30 mouse cellular contexts compared by ENCODE assay signal in the genomic region with DNA sequence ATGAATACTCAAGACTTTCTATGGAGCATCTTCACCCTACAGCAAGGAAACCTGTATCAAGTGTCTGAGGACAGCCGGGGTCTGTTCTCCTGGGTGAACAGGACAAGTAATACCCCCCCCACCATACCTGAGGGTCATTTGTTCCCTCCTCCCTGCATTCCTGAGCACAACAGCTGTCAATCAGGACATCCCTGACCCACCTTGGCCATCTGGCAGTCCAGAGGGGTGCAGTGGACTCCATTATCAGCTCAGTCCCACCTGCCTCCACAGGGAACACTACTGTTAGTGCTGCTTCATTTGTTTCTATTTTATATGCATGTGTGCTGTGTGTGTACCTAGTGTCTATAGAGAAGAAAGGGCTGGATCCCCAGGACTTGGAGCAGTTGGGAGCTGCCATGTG.
"Had no signal": no experiment of that assay in that cellular context is flagged by ENCODE, and none has a peak within 500 bp of the region (broad histone marks: within the 10 kb centered on the region; RNA-seq: fewer than 3 reads in every experiment).

No protein-coding gene starts in this region.

- H3K27ac ChIP-seq: gastrocnemius, adult 2 months; heart, adult 2 months; heart, embryonic 13.5 days; heart, embryonic 15.5 days; hindbrain, embryonic 10.5 days; hindbrain, embryonic 13.5 days; hindbrain, embryonic 15.5 days; hindbrain, postnatal 0 days; kidney, embryonic 15.5 days; kidney, postnatal 0 days; left cerebral cortex, adult 2 months; limb, embryonic 10.5 days; limb, embryonic 12.5 days; liver, embryonic 13.5 days; liver, embryonic 15.5 days had no signal

- DNase-seq: gastrocnemius, adult 2 months; gastrocnemius, postnatal 10 days; gastrocnemius, postnatal 25 days; heart, adult 2 months; heart, postnatal 14 days; heart, postnatal 4 days; kidney, adult 11 months; kidney, adult 2 months; kidney, adult 9 months; kidney, postnatal 14 days; kidney, postnatal 36 days; layer of hippocampus, adult 9-11 months; liver; liver, embryonic 13.5 days; liver, postnatal 0 days had no signal

- ATAC-seq: hindbrain, postnatal 0 days; intestine, embryonic 16.5 days; liver, postnatal 0 days had no signal

- H3K4me1 ChIP-seq: heart, embryonic 15.5 days; hindbrain, embryonic 10.5 days; hindbrain, embryonic 13.5 days; hindbrain, embryonic 15.5 days; kidney, embryonic 15.5 days; limb, embryonic 10.5 days; limb, embryonic 12.5 days; liver, embryonic 13.5 days; liver, embryonic 15.5 days had no signal

- H3K27me3 ChIP-seq: heart, embryonic 13.5 days; heart, embryonic 15.5 days; hindbrain, embryonic 13.5 days; hindbrain, embryonic 15.5 days; kidney, embryonic 15.5 days; limb, embryonic 12.5 days; liver, embryonic 13.5 days; liver, embryonic 15.5 days had no signal

- H3K36me3 ChIP-seq: heart, embryonic 13.5 days; heart, embryonic 15.5 days; hindbrain, embryonic 10.5 days; hindbrain, embryonic 13.5 days; hindbrain, embryonic 15.5 days; kidney, embryonic 15.5 days; limb, embryonic 10.5 days; limb, embryonic 12.5 days; liver, embryonic 13.5 days; liver, embryonic 15.5 days had no signal

- H3K4me3 ChIP-seq: gastrocnemius, adult 2 months; heart, adult 2 months; heart, embryonic 13.5 days; heart, embryonic 15.5 days; hindbrain, embryonic 10.5 days; hindbrain, embryonic 13.5 days; hindbrain, embryonic 15.5 days; kidney, embryonic 15.5 days; left cerebral cortex, adult 2 months; limb, embryonic 10.5 days; limb, embryonic 12.5 days; liver, embryonic 13.5 days; liver, embryonic 15.5 days had no signal

- H3K9ac ChIP-seq: heart, embryonic 13.5 days; heart, embryonic 15.5 days; hindbrain, embryonic 13.5 days; hindbrain, embryonic 15.5 days; kidney, embryonic 15.5 days; limb, embryonic 12.5 days; liver, embryonic 13.5 days; liver, embryonic 15.5 days; liver, postnatal 0 days had no signal

- H3K4me2 ChIP-seq: heart, embryonic 11.5 days; heart, embryonic 13.5 days; heart, embryonic 15.5 days; hindbrain, embryonic 13.5 days; hindbrain, embryonic 15.5 days; kidney, embryonic 15.5 days; limb, embryonic 12.5 days; liver, embryonic 11.5 days; liver, embryonic 13.5 days; liver, embryonic 15.5 days had no signal

- H3K9me3 ChIP-seq: heart, embryonic 15.5 days; kidney, embryonic 15.5 days; limb, embryonic 10.5 days; liver, embryonic 13.5 days; liver, embryonic 15.5 days had no signal
